Mouse (Mus musculus) heart, adult 2 months (tissue): ENCODE measurements around the gene Art2b. TPM values are rescaled to one million over a fixed set of nuclear protein-coding genes. Genes with fewer than 3 reads are reported as not detected.
"Not testable (repeated sequence)": the region's sequence is repeated elsewhere in the genome, so short reads cannot be mapped to it uniquely, and the experiment has no call there.

ENCODE experiments used
- DNase-seq, 2 experiments: peaks; one replicate each; pipeline ENCODE4 v3.0.0; 2021
- H3K27ac ChIP-seq: fragments of 200-600 bp; 2 replicates; pipeline ENCODE4 v1.8.1; 2022
- H3K27me3 ChIP-seq: fragments of 200-500 bp; 2 replicates; pipeline ENCODE4 v1.6.1; 2012; ENCODE audit warnings: mild to moderate bottlenecking, low read length, inconsistent platforms, mixed read lengths; ENCODE audit not compliant: control insufficient read depth, insufficient read depth
- H3K36me3 ChIP-seq: fragments of 200-500 bp; 2 replicates; pipeline ENCODE4 v1.6.1; 2012; ENCODE audit warnings: low read length, inconsistent platforms; ENCODE audit not compliant: control insufficient read depth, insufficient read depth
- H3K4me1 ChIP-seq: fragments of 200-500 bp; 2 replicates; pipeline ENCODE4 v1.6.1; 2011; ENCODE audit warnings: low read length; ENCODE audit not compliant: control insufficient read depth, insufficient read depth
- H3K4me3 ChIP-seq: fragments of 200-600 bp; 2 replicates; pipeline ENCODE4 v1.8.1; 2022
- H3K79me2 ChIP-seq: fragments of 200-500 bp; replicated peaks from 2 replicates; pipeline ENCODE4 v1.6.1; 2012; ENCODE audit warnings: mild to moderate bottlenecking, inconsistent platforms, low read length, moderate library complexity, mixed read lengths; ENCODE audit not compliant: control insufficient read depth, insufficient read depth
- H3K9ac ChIP-seq: fragments of 200-500 bp; 2 replicates; pipeline ENCODE4 v1.6.1; 2012; ENCODE audit warnings: low read depth, mild to moderate bottlenecking, control low read depth, inconsistent platforms, low read length, mixed read lengths
- CTCF ChIP-seq: fragments of 200-600 bp; IDR thresholded peaks from 2 replicates; pipeline ENCODE4 v1.8.1; 2022; ENCODE audit warnings: antibody characterized with exemption, mild to moderate bottlenecking, moderate library complexity
- EP300 ChIP-seq: fragments of 200-500 bp; IDR thresholded peaks from 2 replicates; pipeline ENCODE4 v1.6.1; 2011; ENCODE audit warnings: low read depth, low read length, control low read depth; ENCODE audit not compliant: insufficient read depth
- POLR2A ChIP-seq: fragments of 200-500 bp; IDR thresholded peaks from 2 replicates; pipeline ENCODE4 v1.6.1; 2011; ENCODE audit warnings: mild to moderate bottlenecking, low read depth, low read length, control low read depth; ENCODE audit not compliant: insufficient read depth
- WGBS: fragments of 180-500 bp; shearing (Covaris S2); methylation state at CpG from one replicate; pipeline ENCODE4 v1.1.7; 2018; 5-methylcytosine and 5-hydroxymethylcytosine counted together
- intact Hi-C: fragments of 180-260 bp; cut with DNase I; formaldehyde crosslinking; loops from one replicate; pipeline ENCODE4 v1.15.1; 2025
- polyA plus RNA-seq: library from polyadenylated mRNA; depleted of rRNA; stranded (reverse); fragments of >200 nt; gene quantifications from 2 replicates; pipeline ENCODE4 v1.2.3, GENCODE M21; 2012
- total RNA-seq, 2 experiments: library from RNA; stranded (reverse); gene quantifications; 2 replicates each; pipeline ENCODE4 v1.2.3; 2021

The Art2b gene
- total and polyA plus RNA-seq, 3 experiments: 0.18 to 0.21 TPM; not detected in 1

DNA sequence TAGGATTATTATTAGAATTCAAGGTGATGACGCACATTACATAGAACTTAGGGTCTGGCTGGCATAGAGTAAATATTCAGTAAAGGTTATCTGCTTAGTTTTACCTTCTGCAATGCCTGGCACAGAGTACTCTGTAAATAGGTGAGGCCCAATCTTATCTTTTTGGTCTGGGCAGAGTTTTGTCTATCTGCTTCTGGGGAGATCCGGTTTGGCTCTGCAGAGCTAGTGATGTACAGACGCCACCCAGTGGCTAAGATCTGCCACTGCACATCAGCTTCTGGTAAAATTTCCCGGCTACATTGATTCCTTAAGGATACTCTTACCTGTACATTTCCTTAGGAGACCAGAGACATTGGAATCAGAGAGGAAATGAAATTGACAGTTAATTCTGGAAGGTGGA is 35.0 kb upstream of the Art2b start:
- no peaks in the 10 kb centered on the region for H3K36me3 ChIP-seq
- no peak overlapping the region for H3K27ac ChIP-seq
- H3K9ac ChIP-seq: no peak overlapping the region
- TF ChIP-seq CTCF (peak; percentile 92), EP300 (no peak)
- H3K4me3 ChIP-seq: no peak overlapping the region
- intact Hi-C loops: loop anchor here (5.0 to 10.0 kb wide), 2 partner anchors 76 to 193 kb away; no protein-coding TSS in a partner anchor
- H3K4me1 ChIP-seq: no peaks in the 10 kb centered on the region
- no peaks in the 10 kb centered on the region for H3K79me2 ChIP-seq
- WGBS: 25% methylated on average over 4 of the region's 4 CpGs
- DNase-seq: peak; percentile 12 to 29
- no peaks in the 10 kb centered on the region for H3K27me3 ChIP-seq

GRCm38 (mm10) chr7:101618273-101618672 is 32.9 kb upstream of the Art2b start:
- no peak for DNase-seq
- H3K79me2 ChIP-seq: no peaks in the 10 kb centered on the region
- WGBS: 69% methylated on average over 7 of the region's 7 CpGs
- TF ChIP-seq CTCF: no peak
- TF ChIP-seq POLR2A: no peak
- no peak for TF ChIP-seq EP300
- intact Hi-C loops: no loop called here
- H3K4me3 ChIP-seq: no peak overlapping the region
- H3K4me1 ChIP-seq: no peaks in the 10 kb centered on the region
- no peaks in the 10 kb centered on the region for H3K36me3 ChIP-seq
- no peaks in the 10 kb centered on the region for H3K27me3 ChIP-seq
- H3K9ac ChIP-seq: no peak overlapping the region
- no peak overlapping the region for H3K27ac ChIP-seq

- Histone ChIP-seq H3K79me2 (no peaks in the 10 kb centered on the region), H3K4me1 (no peaks in the 10 kb centered on the region), H3K4me3 (no peak overlapping the region), H3K9ac (no peak overlapping the region), H3K27ac (no peak overlapping the region), H3K27me3 (no peaks in the 10 kb centered on the region), H3K36me3 (no peaks in the 10 kb centered on the region)
- intact Hi-C loops: no loop called here
- no peak for DNase-seq
- 82% methylated on average over 10 of the region's 10 CpGs for WGBS
- TF ChIP-seq CTCF (no peak), POLR2A (no peak), EP300 (no peak)
Measured at GRCm38 (mm10) chr7:101617438-101618165, 32.2 kb upstream of the Art2b start.

DNA sequence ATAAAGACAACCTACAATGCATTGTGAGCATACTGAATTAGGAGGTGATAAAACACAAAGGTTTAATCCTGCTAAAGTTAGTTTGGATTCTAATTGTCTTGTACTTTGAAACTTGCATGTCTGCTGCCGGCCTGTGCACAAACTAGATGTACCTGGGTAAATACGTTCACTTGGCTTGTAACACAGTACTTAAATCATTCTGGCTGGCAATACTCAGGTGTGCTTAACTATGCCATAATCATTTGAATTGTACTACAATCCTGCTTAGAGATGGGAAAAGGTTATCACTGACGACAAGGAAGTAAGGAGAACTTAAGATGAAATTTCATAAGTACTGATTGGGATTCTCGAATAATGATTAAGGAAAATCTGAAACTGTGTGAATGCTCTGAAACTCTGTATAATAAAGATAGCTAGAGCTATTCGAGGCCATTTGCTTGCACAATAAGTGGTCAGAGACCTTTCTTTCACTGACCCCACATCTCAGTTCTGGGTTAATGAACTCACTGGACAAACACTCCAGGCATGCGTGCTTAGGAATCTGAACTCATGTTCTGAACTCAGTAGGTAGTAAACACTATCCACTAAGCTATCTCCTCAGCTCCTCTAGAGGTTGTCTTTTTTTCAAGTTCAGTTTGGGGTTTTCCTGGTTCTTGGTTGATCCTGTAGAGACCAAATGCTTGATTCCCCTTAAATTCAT is 30.9 kb upstream of the Art2b start:
- no peak for DNase-seq
- Histone ChIP-seq H3K4me3 (no peak overlapping the region), H3K36me3 (no peaks in the 10 kb centered on the region), H3K27ac (no peak overlapping the region), H3K27me3 (no peaks in the 10 kb centered on the region), H3K79me2 (no peaks in the 10 kb centered on the region), H3K4me1 (no peaks in the 10 kb centered on the region), H3K9ac (no peak overlapping the region)
- 75% methylated on average over 6 of the region's 6 CpGs for whole genome bisulfite sequencing
- no peak for TF ChIP-seq CTCF
- TF ChIP-seq EP300: no peak
- TF ChIP-seq POLR2A: no peak
- intact Hi-C loops: no loop called here

DNA sequence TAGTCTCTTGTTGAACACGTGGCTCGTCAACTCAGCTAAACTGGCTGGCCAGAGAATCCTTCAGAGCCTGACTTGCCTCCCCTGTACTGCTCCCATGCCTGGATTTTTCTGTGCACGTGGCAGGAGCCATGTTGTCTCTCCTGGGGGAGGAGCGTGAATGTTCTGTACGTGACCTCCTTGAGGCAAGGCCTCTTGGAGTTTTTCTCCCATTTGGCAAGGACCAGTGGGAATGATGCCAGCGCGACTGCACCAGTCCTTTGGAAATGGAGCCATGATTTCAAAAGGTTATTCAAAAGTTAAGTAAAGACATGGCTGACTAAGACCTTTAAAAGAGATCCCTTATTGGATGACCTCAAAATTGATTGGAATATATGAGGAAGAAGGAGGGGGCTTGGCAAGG is 30.0 kb upstream of the Art2b start:
- DNase-seq: no peak

DNA sequence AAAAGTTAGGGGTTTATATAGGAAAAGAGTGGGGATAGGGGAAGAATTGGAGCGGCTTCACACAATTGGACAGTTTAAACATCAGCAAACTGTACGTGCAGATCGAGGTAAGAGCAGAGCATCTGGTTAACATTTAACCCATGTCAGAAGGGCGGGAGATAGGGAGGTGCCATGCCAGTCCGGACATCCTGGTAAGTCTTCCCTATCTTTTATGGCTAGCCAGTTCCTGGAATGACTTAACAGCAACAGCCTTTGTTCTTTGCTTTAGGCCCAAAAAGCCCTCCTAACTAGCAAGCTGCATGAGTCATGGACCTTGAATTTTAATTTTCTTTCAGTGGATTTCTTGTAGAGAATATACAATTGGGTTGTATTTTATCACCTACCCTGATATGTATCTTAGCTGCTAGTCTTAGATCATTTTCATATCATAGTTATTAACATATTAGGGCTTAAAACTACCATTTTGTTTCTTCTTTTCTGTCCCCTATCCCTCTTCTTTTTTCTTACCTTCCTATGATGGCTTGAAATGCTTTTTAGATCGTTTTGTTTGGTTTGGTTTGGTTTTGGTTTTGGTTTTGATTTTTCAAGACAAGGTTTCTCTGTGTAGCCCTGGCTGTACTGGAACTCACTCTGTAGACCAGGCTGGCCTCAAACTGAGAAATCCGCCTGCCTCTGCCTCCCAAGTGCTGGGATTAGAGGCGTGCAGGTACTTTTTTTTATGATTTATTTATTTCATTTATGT is 27.6 kb upstream of the Art2b start:
- H3K27me3 ChIP-seq, H3K79me2 ChIP-seq, intact Hi-C loops, H3K27ac ChIP-seq, H3K9ac ChIP-seq, H3K4me1 ChIP-seq, H3K4me3 ChIP-seq, H3K36me3 ChIP-seq, DNase-seq: not testable (repeated sequence)
- 63% methylated on average over 8 of the region's 8 CpGs for WGBS

More for the DNA sequence above, 30.0 kb upstream of the Art2b start:
- no peaks in the 10 kb centered on the region for H3K79me2 ChIP-seq
- no peak overlapping the region for H3K27ac ChIP-seq
- no peak overlapping the region for H3K4me3 ChIP-seq
- no peaks in the 10 kb centered on the region for H3K4me1 ChIP-seq
- intact Hi-C loops: no loop called here
- no peaks in the 10 kb centered on the region for H3K27me3 ChIP-seq
- H3K36me3 ChIP-seq: no peaks in the 10 kb centered on the region
- H3K9ac ChIP-seq: no peak overlapping the region
- 76% methylated on average over 7 of the region's 7 CpGs for WGBS
- TF ChIP-seq EP300 (no peak), CTCF (no peak), POLR2A (no peak)
